Mouse (Mus musculus): ENCODE data around the gene Fbp1. TPM values are rescaled to one million over a fixed set of nuclear protein-coding genes. Genes with fewer than 3 reads are reported as not detected.
"Not testable (repeated sequence)": the region's sequence is repeated elsewhere in the genome, so short reads cannot be mapped to it uniquely, and the experiment has no call there.

Fbp1 gene
- not detected for total RNA-seq (2021)

- DNase-seq (ENCODE audit: low spot score) = no peak
- intact Hi-C loops (cut with DNase I) = no loop called here
Measured at GRCm38 (mm10) chr13:62887712-62888441, at the start of gene Fbp1. TSS of gene Fbp1 (minus strand) at chr13:62888282.

GRCm38 (mm10) chr13:62932452-62932851, 44.4 kb upstream of the Fbp1 start:
- DNase-seq (ENCODE audit: low spot score) = no peak
- intact Hi-C loops (cut with DNase I) = no loop called here

- DNase-seq (ENCODE audit: low spot score) = no peak
- intact Hi-C loops (cut with DNase I) = loop anchor here (5.0 kb wide), 2 partner anchors 117 to 297 kb away; no protein-coding TSS in a partner anchor
Measured at GRCm38 (mm10) chr13:62929766-62930389, 41.8 kb upstream of the Fbp1 start.

- intact Hi-C loops (cut with DNase I) = loop anchor here (5.0 kb wide), 2 partner anchors 118 to 298 kb away; no protein-coding TSS in a partner anchor
- DNase-seq (ENCODE audit: low spot score) = not testable (repeated sequence)
Measured at GRCm38 (mm10) chr13:62929144-62929543, 41.1 kb upstream of the Fbp1 start.

GRCm38 (mm10) chr13:62927470-62927869, 39.4 kb upstream of the Fbp1 start:
- no peak for DNase-seq (ENCODE audit: low spot score)
- intact Hi-C loops (cut with DNase I) = loop anchor here (2.0 to 5.0 kb wide), 3 partner anchors 120 to 403 kb away; no protein-coding TSS in a partner anchor

- intact Hi-C loops (cut with DNase I) = loop anchor here (2.0 to 5.0 kb wide), 3 partner anchors 121 to 404 kb away; no protein-coding TSS in a partner anchor
- DNase-seq (ENCODE audit: low spot score) = no peak
Measured at GRCm38 (mm10) chr13:62926479-62926878, 38.4 kb upstream of the Fbp1 start.

GRCm38 (mm10) chr13:62923182-62923581, 35.1 kb upstream of the Fbp1 start:
- DNase-seq (ENCODE audit: low spot score) = no peak
- intact Hi-C loops (cut with DNase I) = no loop called here

- intact Hi-C loops (cut with DNase I) = loop anchor here (1.0 kb wide), 1 partner anchor 411 kb away; no protein-coding TSS in a partner anchor
- no peak for DNase-seq (ENCODE audit: low spot score)
Measured at GRCm38 (mm10) chr13:62922645-62923044, 34.6 kb upstream of the Fbp1 start.

GRCm38 (mm10) chr13:62919647-62920341, 31.7 kb upstream of the Fbp1 start:
- intact Hi-C loops (cut with DNase I) = loop anchor here (1.0 kb wide), 1 partner anchor 437 kb away; no protein-coding TSS in a partner anchor
- DNase-seq (ENCODE audit: low spot score) = no peak

GRCm38 (mm10) chr13:62917416-62918110, 29.5 kb upstream of the Fbp1 start:
- intact Hi-C loops (cut with DNase I) = no loop called here
- DNase-seq (ENCODE audit: low spot score) = no peak

- intact Hi-C loops (cut with DNase I) = no loop called here
- DNase-seq (ENCODE audit: low spot score) = no peak
Measured at GRCm38 (mm10) chr13:62916675-62917074, 28.6 kb upstream of the Fbp1 start.

- DNase-seq (ENCODE audit: low spot score) = no peak
- intact Hi-C loops (cut with DNase I) = no loop called here
Measured at GRCm38 (mm10) chr13:62911575-62911974, 23.5 kb upstream of the Fbp1 start.

GRCm38 (mm10) chr13:62910206-62910605, 22.1 kb upstream of the Fbp1 start:
- intact Hi-C loops (cut with DNase I) = no loop called here
- DNase-seq (ENCODE audit: low spot score) = no peak

GRCm38 (mm10) chr13:62909776-62910175, 21.7 kb upstream of the Fbp1 start:
- DNase-seq (ENCODE audit: low spot score) = no peak
- intact Hi-C loops (cut with DNase I) = no loop called here

GRCm38 (mm10) chr13:62908163-62908559, 20.1 kb upstream of the Fbp1 start:
- no peak for DNase-seq (ENCODE audit: low spot score)

GRCm38 (mm10) chr13:62907527-62908162, 19.6 kb upstream of the Fbp1 start:
- intact Hi-C loops (cut with DNase I) = no loop called here
- DNase-seq (ENCODE audit: low spot score) = no peak

More at GRCm38 (mm10) chr13:62908163-62908559, 20.1 kb upstream of the Fbp1 start:
- intact Hi-C loops (cut with DNase I) = no loop called here

GRCm38 (mm10) chr13:62901139-62901538, 13.1 kb upstream of the Fbp1 start:
- intact Hi-C loops (cut with DNase I) = no loop called here
- DNase-seq (ENCODE audit: low spot score) = no peak

- DNase-seq (ENCODE audit: low spot score) = no peak
- intact Hi-C loops (cut with DNase I) = no loop called here
Measured at GRCm38 (mm10) chr13:62897927-62898646, 10.0 kb upstream of the Fbp1 start.

All from heart, postnatal 25 days (tissue).